ENCODE assay signal across 8 mouse cellular contexts in the genomic region with DNA sequence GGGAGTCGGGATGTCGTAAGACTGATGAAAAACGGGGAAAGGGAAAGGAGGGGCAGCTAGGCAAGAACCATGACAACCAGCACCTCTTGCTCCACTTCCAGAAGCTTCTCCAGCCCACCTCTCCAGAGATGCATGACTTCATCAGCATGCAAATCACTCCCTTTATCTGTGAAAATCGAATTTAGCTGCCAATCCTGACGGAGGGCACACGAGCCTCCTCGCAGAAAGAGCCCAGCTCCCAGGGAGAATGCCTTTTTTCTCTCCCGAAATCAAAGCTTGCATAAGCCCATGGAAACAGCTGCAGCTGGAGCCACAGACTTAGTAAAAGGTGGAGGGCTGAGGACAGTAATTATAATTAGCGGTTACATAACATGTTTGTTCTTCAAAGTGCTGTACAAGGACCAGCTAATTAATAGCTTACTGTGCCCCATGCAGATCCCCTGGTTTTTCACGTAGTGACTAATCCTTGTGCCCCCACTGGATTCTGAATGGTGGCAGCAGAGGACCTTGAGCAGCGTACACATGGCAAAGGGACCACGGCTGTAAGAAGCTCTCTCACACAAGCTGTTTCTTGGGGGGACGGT. TPM values are rescaled to one million over a fixed set of nuclear protein-coding genes. Genes with fewer than 3 reads are reported as not detected.
DNase-seq lines count a peak whose midpoint lies in the region; ATAC-seq and TF ChIP-seq lines count a peak whose summit lies in the region.

No protein-coding gene starts in this region.

- no peak for ATAC-seq in limb, embryonic 12.5 days (ENCODE audit: insufficient number of reproducible peaks, insufficient read depth, low FRiP score, low TSS enrichment, low read depth)

- 0 out of 2 replicates have a peak, but pooled peaks cover 3% of the 10 kb centered on the region for H3K27me3 ChIP-seq in limb, embryonic 12.5 days

- H3K27ac ChIP-seq in limb, embryonic 12.5 days, result peak overlapping the region; percentile 41; the same call in 1 of the 2 replicates

- H3K4me3 ChIP-seq in limb, embryonic 12.5 days (replicated peaks), result 0 out of 2 replicates have a peak overlapping the region, but pooled peaks have one; percentile 12

- H3K9ac ChIP-seq in limb, embryonic 12.5 days (replicated peaks), result peak overlapping the region; percentile 37; the same call in 1 of the 2 replicates

- 18% methylated on average over 13 of the region's 13 CpGs for WGBS in limb, embryonic 12.5 days

- TF ChIP-seq CTCF in brain, embryonic 14.5 days (IDR thresholded peaks at IDR 0.05; ENCODE audit: borderline replicate concordance, extremely low read depth, insufficient read depth, insufficient read length), result no peak

- H3K36me3 ChIP-seq in limb, embryonic 12.5 days, result no peaks in the 10 kb centered on the region

- TF ChIP-seq POLR2A in brain, embryonic 14.5 days (IDR thresholded peaks at IDR 0.05; ENCODE audit: borderline replicate concordance, extremely low read depth, insufficient read depth, insufficient read length, poor library complexity, severe bottlenecking), result no peak

- H3K4me2 ChIP-seq in limb, embryonic 12.5 days, result peak overlapping the region; percentile 52

- peak; percentile 25 to 27 for DNase-seq in adrenal gland, postnatal 36 days
- no peak for DNase-seq in adrenal gland, adult 18-20 months (ENCODE audit: low spot score in 2 of 2)
- DNase-seq in brain, embryonic 14.5 days (ENCODE audit: low read depth), result peak; percentile 85
- peak; percentile 58 for DNase-seq in kidney, adult 11 months
- DNase-seq in thymus, postnatal 10 days (ENCODE audit: low spot score in 2 of 2), result no peak
- DNase-seq in c-Kit-positive CD71-positive TER-119-positive erythroid progenitor cells, embryonic 14.5 days (ENCODE audit: low spot score), result no peak
- DNase-seq in gastrocnemius, postnatal 10 days, result no peak

- peaks cover 19% of the 10 kb centered on the region for H3K4me1 ChIP-seq in limb, embryonic 12.5 days (replicated peaks)

- H3K9me3 ChIP-seq in limb, embryonic 12.5 days, result no peaks in the 10 kb centered on the region

RNA-seq across cellular contexts. Expression of a gene that starts 49.9 kb away (rescaled TPM):
- total RNA-seq in adrenal gland, postnatal 36 days (2021), result 1 to 10 TPM; 2.3 to 4.1 TPM
- total RNA-seq in adrenal gland, adult 18-20 months (2021), result 1 to 10 TPM; 3.8 to 4.7 TPM
- polyA plus RNA-seq in brain, embryonic 14.5 days (2012; rRNA removed), result 2.3 and 3.7 TPM in 2 replicates
- 1.2 and 1.8 TPM in 2 replicates for polyA plus RNA-seq in limb, embryonic 12.5 days (2016; fragmentation: Nextera tagmentation; extraction: Ambion mirVana)
- 1 to 10 TPM; 1.5 to 1.6 TPM for total RNA-seq in gastrocnemius, postnatal 10 days (2021)

Comparison
In these comparisons a context has a peak if more than half of its experiments do, and no peak if none do; other contexts are left out.
1. DNase-seq: peak in adrenal gland, postnatal 36 days (2 of 2), brain, embryonic 14.5 days (single experiment) and kidney, adult 11 months (single experiment); none in adrenal gland, adult 18-20 months (0 of 2), thymus, postnatal 10 days (0 of 2), c-Kit-positive CD71-positive TER-119-positive erythroid progenitor cells, embryonic 14.5 days (single experiment) and gastrocnemius, postnatal 10 days (single experiment).